Mouse (Mus musculus): ENCODE data around the gene Adam1a. TPM values are rescaled to one million over a fixed set of nuclear protein-coding genes. Genes with fewer than 3 reads are reported as not detected.

Adam1a gene
- polyA plus RNA-seq, 1 experiment from 2014 or later: 1.1 TPM

DNA sequence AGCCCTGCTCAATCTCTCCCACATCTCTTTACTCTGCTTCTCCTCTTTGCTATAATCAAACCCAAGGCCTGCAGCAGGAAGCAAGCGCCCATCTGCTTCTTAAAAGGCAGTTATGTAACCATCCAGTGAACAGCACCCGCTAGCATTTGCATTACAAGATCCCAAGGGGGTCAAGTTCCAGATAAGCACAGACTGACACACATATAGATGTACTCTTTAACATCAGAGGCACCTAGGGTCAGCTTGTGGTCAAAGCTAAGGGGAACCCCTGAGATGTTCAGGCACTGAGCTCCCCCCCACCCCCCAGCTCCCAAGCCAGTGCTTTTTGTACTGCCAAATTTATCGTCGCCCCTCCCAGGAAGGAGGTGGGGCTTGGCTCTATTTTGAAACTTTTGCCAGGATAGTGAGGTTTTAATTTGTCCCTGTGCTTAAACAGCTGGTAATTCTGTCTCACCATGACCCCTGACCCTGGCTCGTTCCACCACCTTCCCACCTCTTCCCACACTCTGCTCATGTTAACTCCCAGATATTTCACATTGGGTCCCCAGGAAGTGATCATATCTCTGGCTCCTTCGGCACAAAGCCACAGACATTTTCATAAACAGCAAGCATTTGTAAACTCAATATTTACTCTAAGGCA, 41.2 kb upstream of the Adam1a start:
- Histone ChIP-seq H3K4me3 (ENCODE audit: low read length) (no peak overlapping the region), H3K27ac (ENCODE audit: low read length) (peak overlapping the region; percentile 75), H3K9me3 (ENCODE audit: control insufficient read depth, low read length) (no peaks in the 10 kb centered on the region), H3K36me3 (ENCODE audit: control insufficient read depth, insufficient read depth, low read length) (no peaks in the 10 kb centered on the region), H3K4me2 (ENCODE audit: low read depth, low read length) (peak overlapping the region; percentile 34), H3K27me3 (ENCODE audit: control insufficient read depth, insufficient read depth, low read depth, low read length) (no peaks in the 10 kb centered on the region), H3K4me1 (replicated peaks; ENCODE audit: control insufficient read depth, insufficient read depth, low read length) (peaks cover 46% of the 10 kb centered on the region), H3K9ac (ENCODE audit: low read length) (no peak overlapping the region)
- WGBS: 21% methylated on average over 6 of the region's 6 CpGs
- peak; percentile 79 for ATAC-seq (ENCODE audit: low read depth)

- 83% methylated on average over 5 of the region's 5 CpGs for WGBS
- peaks cover 40% of the 10 kb centered on the region for H3K4me1 ChIP-seq (replicated peaks; ENCODE audit: control insufficient read depth, insufficient read depth, low read length)
These were observed 40.4 kb upstream of the Adam1a start for GRCm38 (mm10) chr5:121585699-121586098.

DNA sequence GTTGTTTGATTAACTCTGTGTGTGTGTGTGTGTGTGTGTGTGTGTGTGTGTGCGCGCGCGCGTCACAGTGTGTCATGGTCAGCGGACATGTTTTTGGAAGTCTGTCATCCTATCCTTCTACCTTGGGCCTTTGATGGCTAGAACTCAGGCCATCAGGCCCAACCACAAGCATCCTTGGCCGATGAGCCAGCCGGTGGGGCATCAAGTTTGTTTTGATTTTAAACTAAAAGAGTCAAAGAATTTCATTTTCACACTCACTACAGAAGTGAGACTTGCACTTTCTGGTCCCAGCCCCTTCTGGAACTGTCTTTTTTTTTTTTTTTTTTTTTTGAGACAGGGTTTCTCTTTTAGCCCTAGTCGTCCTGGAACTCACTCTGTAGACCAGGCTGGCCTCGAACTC, 39.7 kb upstream of the Adam1a start:
- Histone ChIP-seq H3K27me3 (ENCODE audit: control insufficient read depth, insufficient read depth, low read depth, low read length) (no peaks in the 10 kb centered on the region), H3K4me3 (ENCODE audit: low read length) (no peak overlapping the region), H3K4me1 (replicated peaks; ENCODE audit: control insufficient read depth, insufficient read depth, low read length) (peaks cover 40% of the 10 kb centered on the region), H3K9me3 (ENCODE audit: control insufficient read depth, low read length) (no peaks in the 10 kb centered on the region), H3K27ac (ENCODE audit: low read length) (no peak overlapping the region), H3K9ac (ENCODE audit: low read length) (no peak overlapping the region; the same call in 1 of the 2 replicates), H3K36me3 (ENCODE audit: control insufficient read depth, insufficient read depth, low read length) (peaks cover 2% of the 10 kb centered on the region; the same call in 1 of the 2 replicates), H3K4me2 (ENCODE audit: low read depth, low read length) (no peak overlapping the region)
- ATAC-seq (ENCODE audit: low read depth): no peak
- 94% methylated on average over 10 of the region's 10 CpGs for WGBS

More at GRCm38 (mm10) chr5:121585699-121586098, 40.4 kb upstream of the Adam1a start:
- H3K27ac ChIP-seq (ENCODE audit: low read length): peak overlapping the region; percentile 75
- H3K9me3 ChIP-seq (ENCODE audit: control insufficient read depth, low read length): no peaks in the 10 kb centered on the region
- ATAC-seq (ENCODE audit: low read depth): no peak
- H3K4me3 ChIP-seq (ENCODE audit: low read length): no peak overlapping the region
- no peaks in the 10 kb centered on the region for H3K27me3 ChIP-seq (ENCODE audit: control insufficient read depth, insufficient read depth, low read depth, low read length)
- H3K9ac ChIP-seq (ENCODE audit: low read length): no peak overlapping the region
- H3K4me2 ChIP-seq (ENCODE audit: low read depth, low read length): no peak overlapping the region
- H3K36me3 ChIP-seq (ENCODE audit: control insufficient read depth, insufficient read depth, low read length): no peaks in the 10 kb centered on the region

- ATAC-seq (ENCODE audit: low read depth): peak; percentile 89
- no peak overlapping the region for H3K4me3 ChIP-seq (ENCODE audit: low read length)
- H3K4me2 ChIP-seq (ENCODE audit: low read depth, low read length): peak overlapping the region; percentile 36
- peaks cover 40% of the 10 kb centered on the region for H3K4me1 ChIP-seq (replicated peaks; ENCODE audit: control insufficient read depth, insufficient read depth, low read length)
- no peaks in the 10 kb centered on the region for H3K27me3 ChIP-seq (ENCODE audit: control insufficient read depth, insufficient read depth, low read depth, low read length)
- H3K9me3 ChIP-seq (ENCODE audit: control insufficient read depth, low read length): no peaks in the 10 kb centered on the region
- H3K36me3 ChIP-seq (ENCODE audit: control insufficient read depth, insufficient read depth, low read length): peaks cover 9% of the 10 kb centered on the region
- 48% methylated on average over 11 of the region's 12 CpGs for WGBS
- H3K27ac ChIP-seq (ENCODE audit: low read length): peak overlapping the region; percentile 83
- H3K9ac ChIP-seq (ENCODE audit: low read length): no peak overlapping the region; the same call in 1 of the 2 replicates
These were observed 38.7 kb upstream of the Adam1a start for GRCm38 (mm10) chr5:121583765-121584501.

GRCm38 (mm10) chr5:121581945-121582344, 36.7 kb upstream of the Adam1a start:
- Histone ChIP-seq H3K9ac (ENCODE audit: low read length) (no peak overlapping the region), H3K4me1 (replicated peaks; ENCODE audit: control insufficient read depth, insufficient read depth, low read length) (peaks cover 29% of the 10 kb centered on the region), H3K27me3 (ENCODE audit: control insufficient read depth, insufficient read depth, low read depth, low read length) (no peaks in the 10 kb centered on the region), H3K27ac (ENCODE audit: low read length) (no peak overlapping the region), H3K4me3 (ENCODE audit: low read length) (no peak overlapping the region), H3K4me2 (ENCODE audit: low read depth, low read length) (no peak overlapping the region), H3K36me3 (ENCODE audit: control insufficient read depth, insufficient read depth, low read length) (peaks cover 12% of the 10 kb centered on the region), H3K9me3 (ENCODE audit: control insufficient read depth, low read length) (no peaks in the 10 kb centered on the region)
- 92% methylated on average over 8 of the region's 8 CpGs for WGBS
- no peak for ATAC-seq (ENCODE audit: low read depth)

DNA sequence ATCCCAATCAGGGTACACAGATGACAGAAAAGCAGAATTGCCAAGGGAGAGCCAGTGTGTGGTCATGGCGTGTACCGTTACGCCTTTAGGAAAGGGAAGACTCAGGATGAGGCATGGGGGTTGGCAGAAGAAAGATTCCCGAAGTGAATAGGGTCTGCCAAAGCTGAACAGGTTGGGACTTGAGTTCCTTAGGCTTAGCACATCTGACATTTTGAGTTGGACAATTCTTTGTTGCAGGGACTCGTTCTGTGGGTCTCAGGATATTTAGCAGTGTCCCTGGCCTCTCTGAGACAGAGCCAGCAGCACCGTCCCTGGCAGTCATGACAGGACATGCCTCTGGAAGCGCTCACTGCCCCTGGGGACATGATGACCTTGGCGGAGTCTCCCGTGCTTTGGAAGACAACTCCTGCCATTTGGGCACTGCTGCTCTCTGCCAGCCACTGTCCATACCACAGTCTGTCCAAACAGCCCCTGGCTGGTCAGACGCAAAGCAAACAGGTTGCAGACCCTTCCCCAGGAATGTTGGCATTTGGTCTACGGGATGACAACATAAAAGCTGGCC, 31.7 kb upstream of the Adam1a start:
- H3K36me3 ChIP-seq (ENCODE audit: control insufficient read depth, insufficient read depth, low read length): peaks cover 33% of the 10 kb centered on the region
- H3K27me3 ChIP-seq (ENCODE audit: control insufficient read depth, insufficient read depth, low read depth, low read length): no peaks in the 10 kb centered on the region
- no peak overlapping the region for H3K9ac ChIP-seq (ENCODE audit: low read length)
- no peak overlapping the region for H3K27ac ChIP-seq (ENCODE audit: low read length)
- no peaks in the 10 kb centered on the region for H3K4me1 ChIP-seq (replicated peaks; ENCODE audit: control insufficient read depth, insufficient read depth, low read length)
- no peak overlapping the region for H3K4me3 ChIP-seq (ENCODE audit: low read length)
- no peaks in the 10 kb centered on the region for H3K9me3 ChIP-seq (ENCODE audit: control insufficient read depth, low read length)
- 89% methylated on average over 11 of the region's 11 CpGs for WGBS
- no peak overlapping the region for H3K4me2 ChIP-seq (ENCODE audit: low read depth, low read length)
- ATAC-seq (ENCODE audit: low read depth): no peak

- no peak for ATAC-seq (ENCODE audit: low read depth)
- no peaks in the 10 kb centered on the region for H3K27me3 ChIP-seq (ENCODE audit: control insufficient read depth, insufficient read depth, low read depth, low read length)
- H3K36me3 ChIP-seq (ENCODE audit: control insufficient read depth, insufficient read depth, low read length): peaks cover 33% of the 10 kb centered on the region
These were observed 30.6 kb upstream of the Adam1a start for GRCm38 (mm10) chr5:121575867-121576266.

DNA sequence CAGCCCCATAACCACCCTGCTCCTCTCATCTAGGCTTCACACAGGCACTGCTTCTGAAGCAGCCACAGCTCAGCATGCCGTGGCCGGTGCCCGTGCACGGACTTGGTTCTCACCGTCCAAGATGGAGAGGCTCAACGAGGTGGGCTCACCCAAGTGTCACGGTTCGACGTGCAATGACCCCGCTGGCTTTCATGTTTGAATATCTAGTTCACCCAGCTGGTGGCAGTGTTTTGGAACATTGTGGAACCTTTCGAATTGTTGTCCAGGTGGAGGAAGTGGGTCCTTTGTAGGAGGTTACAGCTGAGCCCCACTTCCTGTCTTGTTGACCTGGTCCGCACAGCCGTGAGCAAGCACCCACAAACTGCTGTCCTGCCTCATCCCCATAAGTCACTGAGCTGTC, 28.9 kb upstream of the Adam1a start:
- no peaks in the 10 kb centered on the region for H3K9me3 ChIP-seq (ENCODE audit: control insufficient read depth, low read length)
- no peak overlapping the region for H3K9ac ChIP-seq (ENCODE audit: low read length)
- no peaks in the 10 kb centered on the region for H3K27me3 ChIP-seq (ENCODE audit: control insufficient read depth, insufficient read depth, low read depth, low read length)
- WGBS: 82% methylated on average over 13 of the region's 13 CpGs
- no peak overlapping the region for H3K4me2 ChIP-seq (ENCODE audit: low read depth, low read length)
- no peak overlapping the region for H3K4me3 ChIP-seq (ENCODE audit: low read length)
- H3K36me3 ChIP-seq (ENCODE audit: control insufficient read depth, insufficient read depth, low read length): peaks cover 27% of the 10 kb centered on the region
- H3K27ac ChIP-seq (ENCODE audit: low read length): no peak overlapping the region
- H3K4me1 ChIP-seq (replicated peaks; ENCODE audit: control insufficient read depth, insufficient read depth, low read length): peaks cover 12% of the 10 kb centered on the region
- no peak for ATAC-seq (ENCODE audit: low read depth)

More at GRCm38 (mm10) chr5:121575867-121576266, 30.6 kb upstream of the Adam1a start:
- H3K4me3 ChIP-seq (ENCODE audit: low read length): no peak overlapping the region
- no peak overlapping the region for H3K9ac ChIP-seq (ENCODE audit: low read length)
- H3K4me2 ChIP-seq (ENCODE audit: low read depth, low read length): no peak overlapping the region
- no peaks in the 10 kb centered on the region for H3K9me3 ChIP-seq (ENCODE audit: control insufficient read depth, low read length)
- WGBS: 93% methylated on average over 11 of the region's 11 CpGs
- no peak overlapping the region for H3K27ac ChIP-seq (ENCODE audit: low read length)
- peaks cover 7% of the 10 kb centered on the region for H3K4me1 ChIP-seq (replicated peaks; ENCODE audit: control insufficient read depth, insufficient read depth, low read length)

DNA sequence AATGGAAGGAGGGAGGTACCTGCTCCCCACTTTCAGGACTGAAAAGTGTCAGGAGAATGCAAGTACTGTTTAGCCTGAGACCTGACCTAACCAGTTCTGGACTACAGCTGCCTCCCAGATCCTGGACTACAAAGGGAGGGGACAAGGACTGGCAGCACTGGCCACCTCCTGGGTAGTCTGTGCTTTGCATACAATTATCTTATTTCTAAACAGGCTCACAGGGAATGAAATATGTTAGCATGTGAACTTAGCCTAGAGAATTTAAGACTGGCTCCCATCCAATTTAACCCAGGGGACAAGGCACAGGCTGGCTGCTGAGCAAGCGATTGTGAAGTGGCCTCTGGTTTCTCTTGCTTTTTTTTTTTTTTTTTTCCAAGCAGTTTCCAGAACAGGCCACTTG, 25.5 kb upstream of the Adam1a start:
- Histone ChIP-seq H3K4me2 (ENCODE audit: low read depth, low read length) (no peak overlapping the region), H3K9me3 (ENCODE audit: control insufficient read depth, low read length) (no peaks in the 10 kb centered on the region), H3K4me3 (ENCODE audit: low read length) (no peak overlapping the region), H3K9ac (ENCODE audit: low read length) (no peak overlapping the region; the same call in 1 of the 2 replicates), H3K4me1 (replicated peaks; ENCODE audit: control insufficient read depth, insufficient read depth, low read length) (peaks cover 12% of the 10 kb centered on the region), H3K36me3 (ENCODE audit: control insufficient read depth, insufficient read depth, low read length) (peaks cover 20% of the 10 kb centered on the region), H3K27me3 (ENCODE audit: control insufficient read depth, insufficient read depth, low read depth, low read length) (no peaks in the 10 kb centered on the region), H3K27ac (ENCODE audit: low read length) (peak overlapping the region; percentile 72)
- WGBS: 0% methylated on average over 1 of the region's 1 CpGs
- peak; percentile 64 for ATAC-seq (ENCODE audit: low read depth)
